23 mouse cellular contexts compared by ENCODE assay signal in the genomic region with DNA sequence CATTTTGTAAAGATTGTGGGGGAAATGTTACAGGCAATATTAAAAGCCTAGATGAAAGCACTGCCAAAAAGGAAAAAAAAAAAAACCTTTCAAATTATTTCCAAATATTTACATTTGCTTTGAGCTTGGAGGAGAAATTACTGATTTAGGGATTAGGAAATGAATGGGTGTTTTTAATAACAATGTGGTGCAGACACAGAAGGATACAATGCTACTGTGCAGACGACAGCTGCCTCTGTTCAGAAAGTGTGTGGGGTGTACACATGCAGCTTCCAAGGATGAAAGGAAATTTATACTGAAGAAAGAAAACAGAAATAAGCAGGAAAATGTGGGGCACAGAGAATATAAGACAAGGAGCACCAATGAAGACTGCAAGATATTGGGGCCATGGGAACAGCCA.
A peak's percentile ranks its signal among the peaks of the same experiment; 100 is the strongest.
DNase-seq lines count a peak whose midpoint lies in the region; ATAC-seq and TF ChIP-seq lines count a peak whose summit lies in the region.
"Had no signal": no experiment of that assay in that cellular context is flagged by ENCODE, and none has a peak within 500 bp of the region (broad histone marks: within the 10 kb centered on the region; RNA-seq: fewer than 3 reads in every experiment).

No protein-coding gene starts in this region.

- WGBS in forebrain, embryonic 13.5 days, result 8% methylated on average over 1 of the region's 1 CpGs

- no peaks in the 10 kb centered on the region; the same call in 1 of the 2 replicates for H3K9me3 ChIP-seq in forebrain, embryonic 13.5 days (replicated peaks)
- H3K9me3 ChIP-seq: embryonic facial prominence, embryonic 12.5 days; heart, embryonic 15.5 days; kidney, embryonic 15.5 days; liver, embryonic 12.5 days; stomach, embryonic 15.5 days had no signal

- peak; percentile 75; the same call in 1 of the 2 replicates for ATAC-seq in forebrain, embryonic 13.5 days
- ATAC-seq: hindbrain, embryonic 16.5 days; intestine, postnatal 0 days; liver, embryonic 12.5 days had no signal

- H3K4me3 ChIP-seq in forebrain, embryonic 13.5 days, result no peak overlapping the region
- H3K4me3 ChIP-seq: embryonic facial prominence, embryonic 12.5 days; erythroblast, embryonic 14.5 days; heart, adult 2 months; heart, embryonic 15.5 days; kidney, embryonic 15.5 days; left cerebral cortex, adult 2 months; liver, embryonic 12.5 days; stomach, embryonic 15.5 days had no signal

- H3K9ac ChIP-seq in forebrain, embryonic 13.5 days, result no peak overlapping the region
- H3K9ac ChIP-seq: embryonic facial prominence, embryonic 12.5 days; heart, embryonic 15.5 days; kidney, embryonic 15.5 days; liver, embryonic 12.5 days; stomach, embryonic 15.5 days had no signal

- intact Hi-C loops in left cerebral cortex, postnatal 25 days (cut with DNase I), result no loop called here
- intact Hi-C loops in heart, postnatal 25 days (cut with DNase I), result no loop called here

- H3K4me1 ChIP-seq in forebrain, embryonic 13.5 days, result no peaks in the 10 kb centered on the region
- H3K4me1 ChIP-seq: embryonic facial prominence, embryonic 12.5 days; heart, embryonic 15.5 days; kidney, embryonic 15.5 days; liver, embryonic 12.5 days; stomach, embryonic 15.5 days had no signal

- H3K27ac ChIP-seq in forebrain, embryonic 13.5 days, result no peak overlapping the region
- H3K27ac ChIP-seq: embryonic facial prominence, embryonic 12.5 days; heart, adult 2 months; heart, embryonic 15.5 days; kidney, embryonic 15.5 days; left cerebral cortex, adult 2 months; liver, embryonic 12.5 days; macrophage; stomach, embryonic 15.5 days had no signal

- H3K4me2 ChIP-seq in forebrain, embryonic 13.5 days, result no peak overlapping the region
- H3K4me2 ChIP-seq: embryonic facial prominence, embryonic 12.5 days; heart, embryonic 15.5 days; kidney, embryonic 15.5 days; liver, embryonic 12.5 days; stomach, embryonic 15.5 days had no signal

- H3K27me3 ChIP-seq in forebrain, embryonic 13.5 days, result peaks cover 8% of the 10 kb centered on the region; the same call in 1 of the 2 replicates
- H3K27me3 ChIP-seq: embryonic facial prominence, embryonic 12.5 days; heart, embryonic 15.5 days; kidney, embryonic 15.5 days; liver, embryonic 12.5 days; stomach, embryonic 15.5 days had no signal

- DNase-seq in left cerebral cortex, postnatal 25 days (ENCODE audit: low spot score in 2 of 2), result peak; percentile 1 to 16
- no peak for DNase-seq in left cerebral cortex, adult 18-20 months (ENCODE audit: low spot score in 2 of 2)
- DNase-seq in brain, embryonic 14.5 days (ENCODE audit: low read depth), result peak; percentile 71
- DNase-seq in layer of hippocampus, postnatal 14 days (ENCODE audit: low spot score in 2 of 2), result peak; percentile 5 to 27
- no peak for DNase-seq in heart, postnatal 25 days (ENCODE audit: low spot score)
- DNase-seq in left cerebral cortex, adult 8-10 months (ENCODE audit: low spot score in 2 of 2), result no peak
- DNase-seq: adrenal gland, adult 2 months; cerebellum, adult 9-11 months; gastrocnemius, postnatal 25 days; heart, adult 2 months; lung, adult 2 months; thymus, adult 2 months had no signal

- TF ChIP-seq CTCF in brain, embryonic 14.5 days (IDR thresholded peaks at IDR 0.05; ENCODE audit: borderline replicate concordance, extremely low read depth, insufficient read depth, insufficient read length), result no peak

- no peak for TF ChIP-seq POLR2A in brain, embryonic 14.5 days (IDR thresholded peaks at IDR 0.05; ENCODE audit: borderline replicate concordance, extremely low read depth, insufficient read depth, insufficient read length, poor library complexity, severe bottlenecking)

- H3K36me3 ChIP-seq in forebrain, embryonic 13.5 days (ENCODE audit: poor library complexity, severe bottlenecking), result no peaks in the 10 kb centered on the region
- H3K36me3 ChIP-seq: embryonic facial prominence, embryonic 12.5 days; heart, embryonic 15.5 days; kidney, embryonic 15.5 days; liver, embryonic 12.5 days; stomach, embryonic 15.5 days had no signal

Comparison
In these comparisons a context has a peak if more than half of its experiments do, and no peak if none do; other contexts are left out.
1. DNase-seq: peak in left cerebral cortex, postnatal 25 days (2 of 2), brain, embryonic 14.5 days (single experiment) and layer of hippocampus, postnatal 14 days (2 of 2); none in left cerebral cortex, adult 18-20 months (0 of 2), heart, postnatal 25 days (single experiment) and left cerebral cortex, adult 8-10 months (0 of 2).